Mouse (Mus musculus) liver, embryonic 15.5 days (tissue): ENCODE results near the gene Pou5f1. TPM values are rescaled to one million over a fixed set of nuclear protein-coding genes. Genes with fewer than 3 reads are reported as not detected.
"Not testable (repeated sequence)": the region's sequence is repeated elsewhere in the genome, so short reads cannot be mapped to it uniquely, and the experiment has no call there.

Experiments used
- ATAC-seq: fragments of 200-750 bp; cut with Nextera tagmentation; 2 replicates; pipeline ENCODE4 v1.8.0; 2017; ENCODE audit warnings: moderate number of reproducible peaks, mild to moderate bottlenecking, moderate library complexity; ENCODE audit not compliant: insufficient read depth
- H3K27ac ChIP-seq: fragments of 300-500 bp; sonication (generic); replicated peaks from 2 replicates; pipeline ENCODE4 v1.5.1; 2015; ENCODE audit warnings: mild to moderate bottlenecking, inconsistent platforms
- H3K27me3 ChIP-seq: fragments of 300-500 bp; sonication (generic); 2 replicates; pipeline ENCODE4 v1.6.1; 2015; ENCODE audit warnings: mild to moderate bottlenecking, inconsistent platforms
- H3K36me3 ChIP-seq: fragments of 300-500 bp; sonication (generic); replicated peaks from 2 replicates; pipeline ENCODE4 v1.6.1; 2015; ENCODE audit warnings: moderate library complexity, mild to moderate bottlenecking, inconsistent platforms
- H3K4me1 ChIP-seq: fragments of 300-500 bp; sonication (generic); replicated peaks from 2 replicates; pipeline ENCODE4 v1.6.1; 2015; ENCODE audit warnings: inconsistent platforms
- H3K4me2 ChIP-seq: fragments of 300-500 bp; sonication (generic); 2 replicates; pipeline ENCODE4 v1.6.1; 2015; ENCODE audit warnings: moderate library complexity, mild to moderate bottlenecking, inconsistent platforms
- H3K4me3 ChIP-seq: fragments of 300-500 bp; sonication (generic); replicated peaks from 2 replicates; pipeline ENCODE4 v1.5.1; 2015; ENCODE audit warnings: mild to moderate bottlenecking, inconsistent platforms
- H3K9ac ChIP-seq: fragments of 300-500 bp; sonication (generic); 2 replicates; pipeline ENCODE4 v1.6.1; 2015; ENCODE audit warnings: moderate library complexity, mild to moderate bottlenecking, inconsistent platforms
- H3K9me3 ChIP-seq: fragments of 300-500 bp; sonication (generic); replicated peaks from 2 replicates; pipeline ENCODE4 v1.6.1; 2016; ENCODE audit warnings: inconsistent platforms
- WGBS: fragments of 180-500 bp; shearing (Covaris S2); methylation state at CpG from one replicate; pipeline ENCODE4 v1.1.7; 2015; ENCODE audit warnings: mixed read lengths; ENCODE audit not compliant: insufficient replicate concordance; 5-methylcytosine and 5-hydroxymethylcytosine counted together
- polyA plus RNA-seq: library from polyadenylated mRNA; unstranded; fragments of >200 nt; fragmentation: Nextera tagmentation; extraction: Ambion mirVana; gene quantifications from 2 replicates; pipeline ENCODE4 v1.2.1, GENCODE M21; 2015

Pou5f1 gene
- polyA plus RNA-seq, 1 experiment from 2014 or later = not detected

DNA sequence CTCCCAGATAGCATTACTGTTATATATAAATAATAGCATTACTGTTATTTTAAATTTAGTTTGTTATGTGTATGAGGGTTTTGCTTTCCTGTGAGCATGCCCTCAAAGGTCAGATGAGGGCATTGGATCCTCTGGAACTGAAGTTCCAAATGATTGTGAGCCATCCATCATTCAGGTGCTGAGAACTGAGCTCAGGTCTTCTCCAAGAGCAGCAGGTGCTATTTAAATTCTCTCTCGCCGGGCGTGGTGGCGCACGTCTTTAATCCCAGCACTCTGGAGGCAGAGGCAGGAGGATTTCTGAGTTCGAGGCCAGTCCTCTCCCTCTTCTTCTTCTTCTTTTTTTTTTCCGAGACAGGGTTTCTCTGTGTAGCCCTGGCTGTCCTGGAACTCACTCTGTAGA lies 8.7 kb upstream of the Pou5f1 start:
- H3K4me3 ChIP-seq = no peak overlapping the region
- H3K27me3 ChIP-seq = peaks cover 5% of the 10 kb centered on the region
- no peak overlapping the region for H3K4me2 ChIP-seq
- ATAC-seq = no peak
- WGBS = 71% methylated on average over 7 of the region's 7 CpGs
- no peaks in the 10 kb centered on the region for H3K4me1 ChIP-seq
- H3K27ac ChIP-seq = no peak overlapping the region
- no peaks in the 10 kb centered on the region for H3K36me3 ChIP-seq
- no peaks in the 10 kb centered on the region for H3K9me3 ChIP-seq
- no peak overlapping the region for H3K9ac ChIP-seq

DNA sequence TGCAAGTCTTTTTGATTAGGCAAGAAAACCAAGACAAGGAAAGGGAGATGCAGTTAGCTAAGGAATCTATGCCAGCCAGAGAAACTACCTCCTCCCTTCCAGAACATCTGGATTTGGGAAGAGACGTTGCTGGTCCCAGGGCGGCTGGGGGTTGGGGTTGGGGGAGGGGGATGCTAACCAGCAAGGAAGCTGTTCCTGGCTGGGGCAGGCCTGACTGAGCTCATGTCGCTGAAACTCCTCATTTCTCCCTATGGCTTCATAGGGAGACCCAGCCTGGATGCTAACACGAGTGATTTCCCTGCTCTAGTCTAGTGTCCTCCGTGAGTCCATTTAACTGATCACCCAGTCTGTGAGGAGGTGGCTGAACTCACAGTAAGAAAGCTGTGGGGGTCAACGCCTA lies 3.6 kb upstream of the Pou5f1 start:
- no peak for ATAC-seq
- Histone ChIP-seq H3K4me1 (no peaks in the 10 kb centered on the region), H3K36me3 (no peaks in the 10 kb centered on the region), H3K4me2 (no peak overlapping the region), H3K27ac (no peak overlapping the region), H3K4me3 (no peak overlapping the region), H3K9me3 (no peaks in the 10 kb centered on the region), H3K27me3 (peaks cover 52% of the 10 kb centered on the region), H3K9ac (no peak overlapping the region)
- WGBS = 15% methylated on average over 6 of the region's 6 CpGs

DNA sequence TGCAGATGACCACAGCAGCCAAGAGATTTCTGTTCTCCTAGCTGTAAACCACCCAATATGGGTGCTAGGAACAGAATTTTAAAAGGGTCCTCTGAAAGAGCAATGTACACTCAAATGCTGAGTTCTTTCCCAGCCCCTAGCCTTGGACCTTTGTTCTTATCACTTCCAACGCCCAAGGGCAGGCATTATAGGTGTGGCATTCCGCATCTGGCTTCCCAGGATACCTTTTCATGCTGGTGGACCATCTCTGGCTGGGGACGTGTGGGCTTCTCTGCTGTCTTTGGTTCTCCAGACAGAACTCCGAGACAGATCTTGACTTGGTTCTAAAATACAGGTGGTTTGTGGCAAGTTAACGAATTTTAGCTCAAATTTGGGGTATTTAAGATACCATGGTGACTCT lies 3.1 kb upstream of the Pou5f1 start:
- ATAC-seq = no peak
- Histone ChIP-seq H3K4me1 (no peaks in the 10 kb centered on the region), H3K27ac (no peak overlapping the region), H3K36me3 (no peaks in the 10 kb centered on the region), H3K27me3 (peaks cover 58% of the 10 kb centered on the region), H3K9me3 (no peaks in the 10 kb centered on the region), H3K4me3 (no peak overlapping the region), H3K4me2 (no peak overlapping the region), H3K9ac (no peak overlapping the region)
- 33% methylated on average over 5 of the region's 5 CpGs for WGBS

DNA sequence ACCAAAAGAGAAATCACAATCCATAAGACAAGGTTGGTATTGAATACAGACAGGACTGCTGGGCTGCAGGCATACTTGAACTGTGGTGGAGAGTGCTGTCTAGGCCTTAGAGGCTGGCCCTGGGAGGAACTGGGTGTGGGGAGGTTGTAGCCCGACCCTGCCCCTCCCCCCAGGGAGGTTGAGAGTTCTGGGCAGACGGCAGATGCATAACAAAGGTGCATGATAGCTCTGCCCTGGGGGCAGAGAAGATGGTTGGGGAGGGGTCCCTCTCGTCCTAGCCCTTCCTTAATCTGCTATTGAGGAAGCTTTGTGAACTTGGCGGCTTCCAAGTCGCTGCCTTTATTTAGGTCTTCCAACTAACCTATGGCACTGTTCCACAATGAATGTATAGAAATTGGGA lies 2.0 kb upstream of the Pou5f1 start:
- Histone ChIP-seq H3K4me2 (no peak overlapping the region), H3K9me3 (no peaks in the 10 kb centered on the region), H3K27me3 (peaks cover 66% of the 10 kb centered on the region), H3K4me1 (no peaks in the 10 kb centered on the region), H3K4me3 (no peak overlapping the region), H3K36me3 (no peaks in the 10 kb centered on the region), H3K9ac (no peak overlapping the region), H3K27ac (no peak overlapping the region)
- ATAC-seq = no peak
- 26% methylated on average over 5 of the region's 5 CpGs for WGBS

DNA sequence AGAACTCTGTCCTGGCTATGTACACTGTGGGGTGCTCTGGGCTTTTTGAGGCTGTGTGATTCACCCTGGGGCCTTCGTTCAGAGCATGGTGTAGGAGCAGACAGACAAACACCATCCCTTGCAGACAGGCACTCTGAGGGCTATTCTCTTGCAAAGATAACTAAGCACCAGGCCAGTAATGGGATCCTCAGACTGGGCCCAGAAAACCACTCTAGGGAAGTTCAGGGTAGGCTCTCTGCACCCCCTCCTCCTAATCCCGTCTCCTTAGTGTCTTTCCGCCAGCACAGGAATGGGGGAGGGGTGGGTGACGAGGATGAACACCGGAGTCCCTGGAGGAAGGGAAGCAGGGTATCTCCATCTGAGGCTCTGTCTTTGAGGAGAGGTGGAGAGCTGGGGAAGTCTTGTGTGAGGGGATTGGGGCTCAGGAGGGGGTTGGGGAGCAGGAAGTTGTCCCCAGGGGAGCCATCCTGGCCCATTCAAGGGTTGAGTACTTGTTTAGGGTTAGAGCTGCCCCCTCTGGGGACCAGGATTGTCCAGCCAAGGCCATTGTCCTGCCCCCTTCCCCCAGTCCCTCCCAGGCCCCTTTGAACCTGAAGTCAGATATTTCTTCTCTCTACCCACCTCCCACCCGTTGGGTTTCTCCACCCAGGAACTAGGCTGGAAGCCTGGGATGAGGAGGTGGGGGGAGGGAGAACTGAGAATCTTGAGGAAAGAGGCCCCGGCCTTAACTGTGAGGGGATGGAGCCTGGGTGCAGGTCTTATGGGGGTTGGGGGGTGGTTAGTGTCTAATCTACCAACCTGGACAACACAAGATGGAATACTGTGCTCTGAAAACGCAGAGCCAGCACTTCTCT lies 963 bp upstream of the Pou5f1 start:
- H3K4me1 ChIP-seq = no peaks in the 10 kb centered on the region
- no peak overlapping the region for H3K27ac ChIP-seq
- no peak overlapping the region for H3K9ac ChIP-seq
- H3K27me3 ChIP-seq = peaks cover 76% of the 10 kb centered on the region
- H3K36me3 ChIP-seq = no peaks in the 10 kb centered on the region
- no peaks in the 10 kb centered on the region for H3K9me3 ChIP-seq
- H3K4me2 ChIP-seq = no peak overlapping the region
- 26% methylated on average over 8 of the region's 8 CpGs for WGBS
- ATAC-seq = no peak
- H3K4me3 ChIP-seq = no peak overlapping the region

DNA sequence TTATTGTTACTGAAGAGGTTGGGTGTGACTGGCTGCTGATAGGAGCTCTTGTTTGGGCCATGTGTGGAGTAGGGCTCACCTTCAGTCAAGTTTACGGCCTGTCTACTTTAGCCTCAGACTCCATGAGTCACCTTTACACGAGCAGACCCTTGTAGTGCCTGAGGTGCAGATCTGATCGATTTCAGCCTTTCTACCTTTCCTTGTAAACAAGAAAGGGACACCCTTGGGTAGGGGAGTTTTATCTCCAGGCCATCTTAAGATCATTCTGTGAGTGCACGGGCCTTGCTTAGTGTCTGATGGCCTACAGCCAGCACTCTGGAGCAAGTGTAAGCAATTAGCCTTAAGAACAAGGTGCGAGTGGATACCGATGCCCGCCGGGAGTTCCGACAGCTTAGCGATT lies 1.1 kb downstream of the Pou5f1 start:
- ATAC-seq = no peak
- no peak overlapping the region for H3K4me3 ChIP-seq
- no peaks in the 10 kb centered on the region for H3K36me3 ChIP-seq
- no peak overlapping the region for H3K27ac ChIP-seq
- H3K9me3 ChIP-seq = no peaks in the 10 kb centered on the region
- no peaks in the 10 kb centered on the region for H3K4me1 ChIP-seq
- 14% methylated on average over 10 of the region's 10 CpGs for WGBS
- no peak overlapping the region for H3K9ac ChIP-seq
- H3K27me3 ChIP-seq = peaks cover 74% of the 10 kb centered on the region
- H3K4me2 ChIP-seq = no peak overlapping the region

DNA sequence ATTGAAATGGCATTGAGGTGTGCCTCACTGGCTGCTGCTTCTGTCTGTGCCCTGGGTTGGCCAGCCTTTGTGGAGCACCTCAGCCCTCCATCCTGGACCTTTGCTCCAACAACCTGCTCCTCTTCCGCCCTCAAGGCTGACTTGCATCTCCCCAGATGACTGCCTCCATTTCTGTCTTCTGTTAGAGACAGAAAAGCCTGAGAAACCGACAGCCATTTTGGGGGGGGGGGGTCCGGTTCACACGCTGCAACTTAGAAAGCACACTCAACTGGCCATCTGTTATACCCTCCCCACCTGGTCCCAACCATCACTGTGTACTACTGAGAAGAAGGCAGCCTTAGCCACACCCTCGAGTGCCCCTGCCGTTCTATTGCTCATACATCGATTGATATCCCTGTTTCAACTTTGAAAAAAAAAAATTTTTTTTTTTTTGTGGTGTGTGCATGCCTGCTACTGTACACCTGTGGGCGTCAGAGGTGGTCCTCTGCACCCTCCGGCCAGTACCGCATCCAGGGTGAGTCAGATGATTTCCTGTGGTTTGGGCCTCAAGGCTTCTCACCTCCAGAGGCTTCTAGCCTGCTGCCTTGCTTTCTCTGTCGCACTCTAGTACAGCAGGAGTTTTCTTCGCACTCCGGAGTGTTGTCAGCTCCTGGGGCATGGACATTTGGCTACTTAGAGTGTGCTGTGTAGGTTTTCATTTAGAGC lies 1.9 kb downstream of the Pou5f1 start:
- H3K4me2 ChIP-seq = no peak overlapping the region
- no peaks in the 10 kb centered on the region for H3K4me1 ChIP-seq
- no peak overlapping the region for H3K4me3 ChIP-seq
- H3K9ac ChIP-seq = no peak overlapping the region
- H3K36me3 ChIP-seq = peaks cover 6% of the 10 kb centered on the region
- H3K27ac ChIP-seq = no peak overlapping the region
- ATAC-seq = no peak
- 13% methylated on average over 13 of the region's 13 CpGs for WGBS
- no peaks in the 10 kb centered on the region for H3K9me3 ChIP-seq
- H3K27me3 ChIP-seq = peaks cover 66% of the 10 kb centered on the region

DNA sequence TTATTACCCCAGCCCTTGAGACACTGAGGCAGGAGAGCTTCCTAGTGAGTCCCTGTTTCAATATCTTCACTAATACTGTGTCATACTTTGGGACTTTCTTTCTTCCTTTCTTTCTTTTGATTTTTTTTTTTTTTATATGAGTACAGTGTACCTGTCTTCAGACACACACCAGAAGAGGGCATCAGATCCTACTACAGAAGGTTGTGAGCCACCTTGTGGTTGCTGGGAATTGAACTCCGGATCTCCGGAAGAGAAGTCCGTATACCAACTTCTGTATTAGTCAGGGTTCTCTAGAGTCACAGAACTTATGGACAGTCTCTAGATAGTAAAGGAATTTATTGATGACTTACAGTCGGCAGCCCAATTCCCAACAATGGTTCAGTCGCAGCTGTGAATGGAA lies 2.5 kb downstream of the Pou5f1 start:
- not testable (repeated sequence) for ATAC-seq, H3K27ac ChIP-seq, H3K9ac ChIP-seq, H3K4me3 ChIP-seq, H3K4me2 ChIP-seq, H3K9me3 ChIP-seq, H3K4me1 ChIP-seq
- peaks cover 64% of the 10 kb centered on the region for H3K27me3 ChIP-seq
- H3K36me3 ChIP-seq = peaks cover 12% of the 10 kb centered on the region
- WGBS = 47% methylated on average over 5 of the region's 5 CpGs

DNA sequence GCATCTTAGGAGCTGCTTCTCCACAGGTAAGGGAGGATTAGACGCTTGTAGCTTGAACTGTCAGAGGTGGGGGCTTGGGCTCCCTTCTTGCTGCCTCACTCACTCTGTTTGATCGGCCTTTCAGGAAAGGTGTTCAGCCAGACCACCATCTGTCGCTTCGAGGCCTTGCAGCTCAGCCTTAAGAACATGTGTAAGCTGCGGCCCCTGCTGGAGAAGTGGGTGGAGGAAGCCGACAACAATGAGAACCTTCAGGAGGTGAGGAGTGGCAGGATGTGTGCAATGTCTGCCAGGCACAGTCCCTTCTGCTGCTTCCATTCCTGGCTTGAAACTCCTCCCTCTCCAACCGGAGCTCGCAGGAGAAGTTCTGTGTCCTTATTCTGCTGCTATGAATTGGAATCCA lies 3.5 kb downstream of the Pou5f1 start:
- WGBS = 18% methylated on average over 8 of the region's 8 CpGs
- no peak for ATAC-seq
- no peak overlapping the region for H3K4me3 ChIP-seq

DNA sequence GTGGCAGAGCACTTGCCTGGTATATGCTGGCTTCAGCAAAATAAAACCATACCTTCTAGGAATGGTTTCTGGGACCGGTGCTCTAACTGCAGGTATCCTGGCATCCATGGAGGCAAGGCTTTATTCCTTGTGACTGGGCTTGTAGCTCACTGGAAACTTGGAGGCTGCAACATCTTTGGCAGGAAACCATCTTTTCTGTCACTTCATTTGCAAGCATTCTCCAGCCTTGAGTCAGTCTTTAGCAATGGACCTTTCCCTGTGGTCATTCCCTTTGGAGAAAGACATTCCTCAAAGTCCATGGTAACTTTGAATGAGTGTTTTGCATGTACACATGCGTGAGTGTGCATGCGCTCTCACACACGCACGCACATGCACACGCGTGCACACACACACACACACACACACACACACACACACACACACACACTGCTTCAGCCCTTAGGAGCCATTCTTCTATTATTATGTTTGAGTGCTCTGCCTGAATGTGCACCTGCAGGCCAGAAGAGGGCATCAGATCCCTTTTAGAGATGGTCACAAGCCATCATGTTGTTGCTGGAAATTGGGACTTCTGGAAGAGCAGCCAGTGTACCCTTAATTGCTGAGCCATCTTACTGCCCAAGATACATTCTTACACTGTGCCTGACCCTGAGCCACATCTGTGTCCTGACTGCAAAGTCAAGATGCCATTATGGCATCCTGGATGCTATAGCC lies 7.3 kb downstream of the Pou5f1 start:
- H3K27me3 ChIP-seq = peaks cover 16% of the 10 kb centered on the region
- no peak for ATAC-seq
- H3K4me1 ChIP-seq = peaks cover 39% of the 10 kb centered on the region
- no peak overlapping the region for H3K9ac ChIP-seq
- no peak overlapping the region for H3K27ac ChIP-seq
- H3K36me3 ChIP-seq = peaks cover 28% of the 10 kb centered on the region
- no peaks in the 10 kb centered on the region for H3K9me3 ChIP-seq
- 88% methylated on average over 7 of the region's 7 CpGs for WGBS
- no peak overlapping the region for H3K4me2 ChIP-seq
- 0 out of 2 replicates have a peak overlapping the region, but pooled peaks have one; percentile 7 for H3K4me3 ChIP-seq

More for the DNA sequence above, 3.5 kb downstream of the Pou5f1 start:
- Histone ChIP-seq H3K4me1 (peaks cover 9% of the 10 kb centered on the region), H3K27ac (no peak overlapping the region), H3K27me3 (peaks cover 54% of the 10 kb centered on the region), H3K4me2 (no peak overlapping the region), H3K36me3 (peaks cover 22% of the 10 kb centered on the region), H3K9me3 (no peaks in the 10 kb centered on the region), H3K9ac (no peak overlapping the region)

DNA sequence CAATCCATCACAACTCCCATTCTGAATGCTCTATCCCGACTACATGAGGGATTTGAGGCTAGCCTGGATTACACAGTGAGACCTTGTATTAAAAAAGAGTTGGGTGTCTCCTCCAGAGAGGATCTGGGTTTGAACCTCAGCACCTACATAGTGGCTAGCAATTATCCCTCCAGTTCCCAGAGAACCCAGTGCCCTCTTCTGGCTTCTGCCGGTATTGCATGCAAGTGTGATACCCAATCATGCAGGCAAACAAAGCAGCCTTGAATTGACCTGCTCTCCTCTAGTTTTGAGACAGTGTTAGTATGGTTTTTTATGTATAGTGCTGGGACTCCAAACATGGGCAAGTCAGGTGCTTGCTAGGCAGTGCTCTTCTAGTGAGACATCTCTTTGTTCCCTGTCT lies 8.1 kb downstream of the Pou5f1 start:
- H3K27ac ChIP-seq = no peak overlapping the region
- H3K9ac ChIP-seq = peak overlapping the region; percentile 64
- peaks cover 10% of the 10 kb centered on the region for H3K27me3 ChIP-seq
- peak overlapping the region; percentile 87 for H3K4me2 ChIP-seq
- no peak for ATAC-seq
- peaks cover 43% of the 10 kb centered on the region for H3K4me1 ChIP-seq
- peaks cover 28% of the 10 kb centered on the region for H3K36me3 ChIP-seq
- H3K4me3 ChIP-seq = peak overlapping the region; percentile 72
- no peaks in the 10 kb centered on the region for H3K9me3 ChIP-seq
- WGBS = 9% methylated on average over 2 of the region's 2 CpGs
